22 mouse cellular contexts compared by ENCODE assay signal in genomic region chr12:109893657-109894056, GRCm38 (mm10).
"Had no signal": no experiment of that assay in that cellular context is flagged by ENCODE, and none has a peak within 500 bp of the region (broad histone marks: within the 10 kb centered on the region; RNA-seq: fewer than 3 reads in every experiment).

No protein-coding gene starts in this region.

- H3K27ac ChIP-seq: kidney, postnatal 0 days; layer of hippocampus, adult 2 months; limb, embryonic 12.5 days; limb, embryonic 15.5 days; liver, embryonic 12.5 days; liver, embryonic 15.5 days; lung, embryonic 15.5 days; midbrain, embryonic 10.5 days; midbrain, embryonic 13.5 days; neural tube, embryonic 13.5 days; stomach, embryonic 15.5 days had no signal

- DNase-seq: layer of hippocampus, adult 9-11 months; lung, adult 18-20 months; lung, postnatal 10 days; lung, postnatal 36 days; retina, postnatal 1 day; right cerebral cortex, postnatal 4 days; spleen, adult 18-20 months; thymus, postnatal 25 days had no signal

- H3K4me3 ChIP-seq: layer of hippocampus, adult 2 months; limb, embryonic 12.5 days; limb, embryonic 15.5 days; liver, embryonic 12.5 days; liver, embryonic 15.5 days; lung, embryonic 15.5 days; megakaryocyte, embryonic 14.5 days; midbrain, embryonic 10.5 days; midbrain, embryonic 13.5 days; myocyte; neural tube, embryonic 13.5 days; stomach, embryonic 15.5 days had no signal

- ATAC-seq: liver, embryonic 12.5 days; midbrain, embryonic 13.5 days; midbrain, embryonic 16.5 days had no signal
